In the genomic region with DNA sequence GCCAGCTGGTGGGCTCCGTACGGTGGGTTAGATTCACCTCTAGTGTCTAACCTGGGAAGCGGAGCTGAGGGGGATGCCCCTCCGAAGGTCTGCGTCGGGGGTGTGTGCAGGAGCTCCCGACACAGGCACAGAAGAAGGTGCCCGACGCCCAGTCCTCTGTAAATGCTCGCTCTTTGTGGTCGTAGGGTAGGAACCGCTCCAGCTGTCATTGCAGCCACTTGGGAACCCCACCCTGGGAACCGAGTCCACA, we compare ENCODE assay signal across 9 mouse cellular contexts. TPM values are rescaled to one million over a fixed set of nuclear protein-coding genes. Genes with fewer than 3 reads are reported as not detected.
DNase-seq lines count a peak whose midpoint lies in the region; ATAC-seq and TF ChIP-seq lines count a peak whose summit lies in the region.
"Had no signal": no experiment of that assay in that cellular context is flagged by ENCODE, and none has a peak within 500 bp of the region (broad histone marks: within the 10 kb centered on the region; RNA-seq: fewer than 3 reads in every experiment).

No protein-coding gene starts in this region.

- H3K36me3 ChIP-seq in kidney, postnatal 0 days (ENCODE audit: insufficient read depth, low read length), result peaks cover 34% of the 10 kb centered on the region
- H3K36me3 ChIP-seq in heart, postnatal 0 days (replicated peaks; ENCODE audit: control insufficient read depth, insufficient read depth, low read length), result peaks cover 41% of the 10 kb centered on the region

- H3K27me3 ChIP-seq in kidney, postnatal 0 days (ENCODE audit: insufficient read depth, low read length), result no peaks in the 10 kb centered on the region
- no peaks in the 10 kb centered on the region for H3K27me3 ChIP-seq in heart, postnatal 0 days (ENCODE audit: control insufficient read depth, insufficient read depth, low read length)

- 0 out of 2 replicates have a peak, but pooled peaks cover 9% of the 10 kb centered on the region for H3K4me1 ChIP-seq in kidney, postnatal 0 days (replicated peaks; ENCODE audit: insufficient read depth, low read length)
- H3K4me1 ChIP-seq in brown adipose tissue, adult 24 weeks (ENCODE audit: control insufficient read depth, insufficient read depth, insufficient read length, low read length), result no peaks in the 10 kb centered on the region
- 0 out of 2 replicates have a peak, but pooled peaks cover 3% of the 10 kb centered on the region for H3K4me1 ChIP-seq in heart, postnatal 0 days (ENCODE audit: control insufficient read depth, insufficient read depth)

- H3K9me3 ChIP-seq in kidney, postnatal 0 days (replicated peaks; ENCODE audit: low read length), result no peaks in the 10 kb centered on the region
- no peaks in the 10 kb centered on the region for H3K9me3 ChIP-seq in heart, postnatal 0 days (replicated peaks; ENCODE audit: control insufficient read depth, low read length)

- WGBS in kidney, postnatal 0 days, result 0% methylated on average over 13 of the region's 13 CpGs
- WGBS in heart, postnatal 0 days, result under 1% methylated on average over 13 of the region's 13 CpGs

- no peak for TF ChIP-seq CTCF in kidney, postnatal 0 days (IDR thresholded peaks at IDR 0.05; ENCODE audit: low read depth)
- TF ChIP-seq CTCF in heart, postnatal 0 days (IDR thresholded peaks at IDR 0.05; ENCODE audit: low read depth), result no peak

- TF ChIP-seq EP300 in heart, postnatal 0 days (IDR thresholded peaks at IDR 0.05; ENCODE audit: low read depth), result no peak

- H3K9ac ChIP-seq in kidney, postnatal 0 days (ENCODE audit: low read depth, low read length), result peak overlapping the region; percentile 99
- peak overlapping the region; percentile 91 for H3K9ac ChIP-seq in heart, postnatal 0 days (replicated peaks; ENCODE audit: low read depth, low read length)

- peak overlapping the region; percentile 100 for H3K4me3 ChIP-seq in kidney, postnatal 0 days (replicated peaks; ENCODE audit: low read depth, low read length)
- H3K4me3 ChIP-seq in brown adipose tissue, adult 24 weeks (ENCODE audit: insufficient read depth, low read depth, low read length), result peak overlapping the region; percentile 95
- H3K4me3 ChIP-seq in heart, postnatal 0 days (ENCODE audit: low read depth, low read length), result peak overlapping the region; percentile 94

- H3K27ac ChIP-seq in kidney, postnatal 0 days, result peak overlapping the region; percentile 97
- H3K27ac ChIP-seq in brown adipose tissue, adult 24 weeks (replicated peaks; ENCODE audit: low read depth, low read length), result peak overlapping the region; percentile 87
- peak overlapping the region; percentile 96 for H3K27ac ChIP-seq in heart, postnatal 0 days (ENCODE audit: low read depth)

- peak; percentile 25 for DNase-seq in kidney, postnatal 0 days (ENCODE audit: low spot score)
- DNase-seq in kidney, adult 11 months, result no peak
- peak; percentile 15 for DNase-seq in heart, postnatal 0 days (ENCODE audit: low spot score)
- DNase-seq in T-cell, adult 2 months (ENCODE audit: low spot score), result no peak

- peak; percentile 9; the same call in 1 of the 2 replicates for ATAC-seq in kidney, postnatal 0 days (replicated peaks; ENCODE audit: low FRiP score, low read depth)
- peak; percentile 10; the same call in 1 of the 2 replicates for ATAC-seq in heart, postnatal 0 days (ENCODE audit: insufficient read depth, low read depth)
- ATAC-seq in megakaryocyte, adult 5-6 weeks (ENCODE audit: poor library complexity, severe bottlenecking), result peak; percentile 16; the same call in 1 of the 2 replicates
- no peak; the same call in 1 of the 2 replicates for ATAC-seq in megakaryocyte progenitor cell, adult 5-6 weeks (replicated peaks; ENCODE audit: poor library complexity)
- ATAC-seq in erythroid progenitor cell, adult 5-6 weeks (replicated peaks; ENCODE audit: low FRiP score, poor library complexity, severe bottlenecking), result no peak

- peak overlapping the region; percentile 65 for H3K4me2 ChIP-seq in kidney, postnatal 0 days (ENCODE audit: low read length)
- peak overlapping the region; percentile 68 for H3K4me2 ChIP-seq in heart, postnatal 0 days (ENCODE audit: low read depth, low read length)

RNA-seq across cellular contexts. Expression of gene Xbp1, which starts 0.7 kb away (rescaled TPM):
- polyA plus RNA-seq in kidney, postnatal 0 days (2015; fragmentation: Nextera tagmentation; extraction: Ambion mirVana), result 195 and 199 TPM in 2 replicates
- 47.1 and 80.4 TPM in 2 replicates for polyA plus RNA-seq in brown adipose tissue, adult 24 weeks (2012; ENCODE audit: insufficient read depth, insufficient read length, missing spikeins)
- total RNA-seq in heart, postnatal 0 days (2014; rRNA removed; ENCODE audit: low replicate concordance), result 84.9 and 90.7 TPM in 2 replicates
- 70.7 and 96.1 TPM in 2 replicates for polyA plus RNA-seq in heart, postnatal 0 days (2015; fragmentation: Nextera tagmentation; extraction: Ambion mirVana)
- 247 and 251 TPM in 2 replicates for total RNA-seq in megakaryocyte, adult 5-6 weeks (2015)
- 169 and 186 TPM in 2 replicates for total RNA-seq in megakaryocyte, adult 5-6 weeks (2017)
- 215 and 235 TPM in 2 replicates for total RNA-seq in megakaryocyte progenitor cell, adult 5-6 weeks (2015)
- total RNA-seq in megakaryocyte progenitor cell, adult 5-6 weeks (2017), result 165 and 167 TPM in 2 replicates
- total RNA-seq in erythroid progenitor cell, adult 5-6 weeks (2015; ENCODE audit: low replicate concordance), result 42.8 and 44.7 TPM in 2 replicates
- total RNA-seq in erythroid progenitor cell, adult 5-6 weeks (2017; ENCODE audit: low replicate concordance), result 27.2 and 32.3 TPM in 2 replicates

RNA-seq across cellular contexts. Expression of gene Ccdc117, which starts 20.8 kb away (rescaled TPM):
- polyA plus RNA-seq in kidney, postnatal 0 days (2015; fragmentation: Nextera tagmentation; extraction: Ambion mirVana), result 14.7 and 15.5 TPM in 2 replicates
- polyA plus RNA-seq in brown adipose tissue, adult 24 weeks (2012; ENCODE audit: insufficient read depth, insufficient read length, missing spikeins), result 6.7 and 15.8 TPM in 2 replicates
- 9.7 and 12.5 TPM in 2 replicates for total RNA-seq in heart, postnatal 0 days (2014; rRNA removed; ENCODE audit: low replicate concordance)
- 7.3 and 8.2 TPM in 2 replicates for polyA plus RNA-seq in heart, postnatal 0 days (2015; fragmentation: Nextera tagmentation; extraction: Ambion mirVana)
- total RNA-seq in megakaryocyte, adult 5-6 weeks (2015), result 13.1 and 13.5 TPM in 2 replicates
- total RNA-seq in megakaryocyte, adult 5-6 weeks (2017), result 21.4 and 25.0 TPM in 2 replicates
- 17.1 and 19.2 TPM in 2 replicates for total RNA-seq in megakaryocyte progenitor cell, adult 5-6 weeks (2015)
- total RNA-seq in megakaryocyte progenitor cell, adult 5-6 weeks (2017), result 29.4 and 32.9 TPM in 2 replicates
- total RNA-seq in erythroid progenitor cell, adult 5-6 weeks (2015; ENCODE audit: low replicate concordance), result 2.5 and 4.6 TPM in 2 replicates
- total RNA-seq in erythroid progenitor cell, adult 5-6 weeks (2017; ENCODE audit: low replicate concordance), result 8.2 and 12.6 TPM in 2 replicates

RNA-seq across cellular contexts. Expression of gene Ankrd36, which starts 48.3 kb away (rescaled TPM):
- not detected in 2 replicates for polyA plus RNA-seq in kidney, postnatal 0 days (2015; fragmentation: Nextera tagmentation; extraction: Ambion mirVana)
- not detected in 2 replicates for polyA plus RNA-seq in brown adipose tissue, adult 24 weeks (2012; ENCODE audit: insufficient read depth, insufficient read length, missing spikeins)
- not detected in 2 replicates for total RNA-seq in heart, postnatal 0 days (2014; rRNA removed; ENCODE audit: low replicate concordance)
- polyA plus RNA-seq in heart, postnatal 0 days (2015; fragmentation: Nextera tagmentation; extraction: Ambion mirVana), result not detected in 2 replicates
- not detected in 2 replicates for total RNA-seq in megakaryocyte, adult 5-6 weeks (2015)
- total RNA-seq in megakaryocyte, adult 5-6 weeks (2017), result not detected in 2 replicates
- not detected in 2 replicates for total RNA-seq in megakaryocyte progenitor cell, adult 5-6 weeks (2015)
- 0.10 TPM in 1 of 2 replicates, not detected in the other for total RNA-seq in megakaryocyte progenitor cell, adult 5-6 weeks (2017)
- not detected in 2 replicates for total RNA-seq in erythroid progenitor cell, adult 5-6 weeks (2015; ENCODE audit: low replicate concordance)
- total RNA-seq in erythroid progenitor cell, adult 5-6 weeks (2017; ENCODE audit: low replicate concordance), result 4.4 TPM in 1 of 2 replicates, not detected in the other
- total RNA-seq: adrenal gland, adult 18-20 months had no signal

Comparison
In these comparisons a context has a peak if more than half of its experiments do, and no peak if none do; other contexts are left out.
1. DNase-seq: peak in kidney, postnatal 0 days (single experiment) and heart, postnatal 0 days (single experiment); none in kidney, adult 11 months (single experiment) and T-cell, adult 2 months (single experiment).
2. ATAC-seq: peak in kidney, postnatal 0 days (single experiment), heart, postnatal 0 days (single experiment) and megakaryocyte, adult 5-6 weeks (single experiment); none in megakaryocyte progenitor cell, adult 5-6 weeks (single experiment) and erythroid progenitor cell, adult 5-6 weeks (single experiment).
3. Peak in every context shown above with its lines, with median percentiles within 50 percentile points of each other: H3K27ac ChIP-seq and H3K4me3 ChIP-seq.